Mouse (Mus musculus): ENCODE results near the gene Col23a1.

- no peak for TF ChIP-seq CTCF (IDR thresholded peaks at IDR 0.05)
- TF ChIP-seq POLR2A (IDR thresholded peaks at IDR 0.05; ENCODE audit: insufficient read depth, low read depth, low read length), result no peak
- TF ChIP-seq EP300 (IDR thresholded peaks at IDR 0.05; ENCODE audit: insufficient read depth, low read depth, low read length), result no peak
These were observed 184.0 kb downstream of the Col23a1 start for GRCm38 (mm10) chr11:51473686-51474085.

Data from heart, adult 2 months (tissue).